Comparison of ENCODE assay signal across 31 mouse cellular contexts in genomic region chr4:82607266-82607665, GRCm38 (mm10).
"Had no signal": no experiment of that assay in that cellular context is flagged by ENCODE, and none has a peak within 500 bp of the region (broad histone marks: within the 10 kb centered on the region; RNA-seq: fewer than 3 reads in every experiment).

No protein-coding gene starts in this region.

- H3K27me3 ChIP-seq: limb, embryonic 12.5 days; limb, embryonic 13.5 days; limb, embryonic 15.5 days; liver, embryonic 12.5 days; liver, embryonic 13.5 days; liver, embryonic 15.5 days; lung, embryonic 15.5 days; megakaryocyte, embryonic 14.5 days; midbrain, embryonic 12.5 days; midbrain, embryonic 15.5 days; neural tube, embryonic 12.5 days had no signal

- H3K4me2 ChIP-seq: limb, embryonic 12.5 days; limb, embryonic 13.5 days; limb, embryonic 15.5 days; liver, embryonic 11.5 days; liver, embryonic 12.5 days; liver, embryonic 13.5 days; liver, embryonic 15.5 days; lung, embryonic 14.5 days; lung, embryonic 15.5 days; midbrain, embryonic 12.5 days; midbrain, embryonic 15.5 days; neural tube, embryonic 12.5 days had no signal

- DNase-seq: left cerebral cortex, postnatal 4 days; liver; liver, embryonic 13.5 days; liver, postnatal 0 days; lung, adult 18-20 months; lung, adult 2 months; lung, embryonic 14.5 days; lung, postnatal 10 days; lung, postnatal 14 days; lung, postnatal 36 days; lung, postnatal 4 days; midbrain, embryonic 14.5 days had no signal

- H3K9me3 ChIP-seq: limb, embryonic 10.5 days; limb, embryonic 12.5 days; limb, embryonic 13.5 days; limb, embryonic 15.5 days; liver, embryonic 12.5 days; liver, embryonic 13.5 days; liver, embryonic 15.5 days; lung, embryonic 15.5 days; megakaryocyte, embryonic 14.5 days; midbrain, embryonic 10.5 days; midbrain, embryonic 12.5 days; midbrain, embryonic 15.5 days; neural tube, embryonic 12.5 days had no signal

- H3K9ac ChIP-seq: limb, embryonic 12.5 days; limb, embryonic 13.5 days; limb, embryonic 15.5 days; liver, embryonic 12.5 days; liver, embryonic 13.5 days; liver, embryonic 14.5 days; liver, embryonic 15.5 days; liver, postnatal 0 days; lung, embryonic 14.5 days; lung, embryonic 15.5 days; midbrain, embryonic 12.5 days; midbrain, embryonic 15.5 days; neural tube, embryonic 12.5 days had no signal

- H3K36me3 ChIP-seq: limb, embryonic 10.5 days; limb, embryonic 12.5 days; limb, embryonic 13.5 days; limb, embryonic 15.5 days; liver, embryonic 12.5 days; liver, embryonic 13.5 days; liver, embryonic 15.5 days; lung, embryonic 15.5 days; midbrain, embryonic 10.5 days; midbrain, embryonic 12.5 days; midbrain, embryonic 15.5 days; neural tube, embryonic 12.5 days had no signal

- H3K4me3 ChIP-seq: left cerebral cortex, adult 2 months; limb, embryonic 10.5 days; limb, embryonic 12.5 days; limb, embryonic 13.5 days; limb, embryonic 15.5 days; liver, embryonic 12.5 days; liver, embryonic 13.5 days; liver, embryonic 15.5 days; lung, embryonic 15.5 days; megakaryocyte, embryonic 14.5 days; midbrain, embryonic 10.5 days; midbrain, embryonic 12.5 days; midbrain, embryonic 15.5 days; myocyte; neural tube, embryonic 12.5 days had no signal

- H3K4me1 ChIP-seq: liver, embryonic 12.5 days; liver, embryonic 13.5 days; liver, embryonic 15.5 days; megakaryocyte, embryonic 14.5 days had no signal

- ATAC-seq: liver, embryonic 12.5 days; liver, postnatal 0 days; lung, postnatal 0 days; midbrain, embryonic 15.5 days; midbrain, embryonic 16.5 days had no signal

- H3K27ac ChIP-seq: left cerebral cortex, adult 2 months; limb, embryonic 10.5 days; limb, embryonic 12.5 days; limb, embryonic 13.5 days; limb, embryonic 15.5 days; liver, embryonic 12.5 days; liver, embryonic 13.5 days; liver, embryonic 14.5 days; liver, embryonic 15.5 days; lung, embryonic 15.5 days; macrophage; midbrain, embryonic 10.5 days; midbrain, embryonic 12.5 days; midbrain, embryonic 15.5 days; neural tube, embryonic 12.5 days had no signal
